Mouse (Mus musculus) ovary, adult 18-20 months (tissue): Measurements from ENCODE around the gene Ppara.
"Not testable (repeated sequence)": the region's sequence is repeated elsewhere in the genome, so short reads cannot be mapped to it uniquely, and the experiment has no call there.

Experiments
- DNase-seq: peaks from one replicate; pipeline ENCODE4 v3.0.0; 2022; ENCODE audit warnings: low spot score, mixed read lengths

Gene Ppara

GRCm38 (mm10) chr15:85756611-85757010 lies 21.8 kb downstream of the Ppara start:
- DNase-seq: no peak

- no peak for DNase-seq
These were observed 23.0 kb downstream of the Ppara start for GRCm38 (mm10) chr15:85757768-85758167.

- no peak for DNase-seq
These were observed 28.0 kb downstream of the Ppara start for GRCm38 (mm10) chr15:85762761-85763160.

GRCm38 (mm10) chr15:85765022-85765421 lies 30.2 kb downstream of the Ppara start:
- DNase-seq: no peak

- no peak for DNase-seq
These were observed 31.9 kb downstream of the Ppara start for GRCm38 (mm10) chr15:85766677-85767076.

GRCm38 (mm10) chr15:85768991-85769390 lies 34.2 kb downstream of the Ppara start:
- DNase-seq: no peak

GRCm38 (mm10) chr15:85771306-85772121 lies 36.7 kb downstream of the Ppara start:
- DNase-seq: no peak

- no peak for DNase-seq
These were observed 37.5 kb downstream of the Ppara start for GRCm38 (mm10) chr15:85772146-85772740.

GRCm38 (mm10) chr15:85774419-85774818 lies 39.6 kb downstream of the Ppara start:
- no peak for DNase-seq

- DNase-seq: no peak
These were observed 40.2 kb downstream of the Ppara start for GRCm38 (mm10) chr15:85775001-85775400.

GRCm38 (mm10) chr15:85776241-85776640 lies 41.5 kb downstream of the Ppara start:
- DNase-seq: no peak

GRCm38 (mm10) chr15:85776771-85777170 lies 42.0 kb downstream of the Ppara start:
- no peak for DNase-seq

GRCm38 (mm10) chr15:85778891-85779290 lies 44.1 kb downstream of the Ppara start:
- not testable (repeated sequence) for DNase-seq

GRCm38 (mm10) chr15:85783146-85783545 lies 48.4 kb downstream of the Ppara start:
- no peak for DNase-seq

- DNase-seq: no peak
These were observed 49.6 kb downstream of the Ppara start for GRCm38 (mm10) chr15:85784341-85784740.

GRCm38 (mm10) chr15:85786711-85787110 lies 51.9 kb downstream of the Ppara start:
- no peak for DNase-seq

GRCm38 (mm10) chr15:85787482-85787881 lies 52.7 kb downstream of the Ppara start:
- DNase-seq: no peak

- DNase-seq: no peak
These were observed 53.3 kb downstream of the Ppara start for GRCm38 (mm10) chr15:85788051-85788450.

GRCm38 (mm10) chr15:85788633-85789032 lies 53.9 kb downstream of the Ppara start:
- no peak for DNase-seq

- DNase-seq: no peak
These were observed 56.7 kb downstream of the Ppara start for GRCm38 (mm10) chr15:85791449-85791848.

- DNase-seq: no peak
These were observed 58.0 kb downstream of the Ppara start for GRCm38 (mm10) chr15:85792819-85793218.

- DNase-seq: no peak
These were observed 60.7 kb downstream of the Ppara start for GRCm38 (mm10) chr15:85795516-85795915.

GRCm38 (mm10) chr15:85798676-85799075 lies 63.9 kb downstream of the Ppara start:
- DNase-seq: no peak

- no peak for DNase-seq
These were observed 68.1 kb downstream of the Ppara start for GRCm38 (mm10) chr15:85802931-85803330.
